Mouse (Mus musculus) adrenal gland, adult (tissue): ENCODE measurements around the gene Olfr1155.

Source experiments
- DNase-seq, 2 experiments: peaks; one replicate each; pipeline ENCODE4 v3.0.0; 2022 to 2023; ENCODE audit warnings: low spot score in 1 of 2; ENCODE audit not compliant: inconsistent age in 2 of 2

The Olfr1155 gene

DNA sequence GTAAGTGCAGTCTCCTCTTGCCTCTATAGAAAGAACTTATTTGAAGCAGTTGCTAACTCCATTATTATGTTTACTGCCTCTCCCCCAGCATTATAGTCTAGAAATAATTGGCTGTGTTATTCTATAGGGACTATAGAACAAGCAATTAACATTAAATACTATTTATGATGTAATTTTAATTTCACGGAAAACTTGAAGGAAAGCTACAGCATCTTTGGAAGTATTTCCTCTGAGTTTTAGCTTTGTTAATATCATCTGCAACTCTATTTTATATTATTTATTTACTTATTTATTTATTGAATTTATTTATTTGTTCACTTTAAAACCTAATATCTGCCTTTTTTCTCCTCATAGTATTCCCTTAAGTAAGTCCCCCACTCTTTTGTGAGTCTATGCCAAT, at the start of gene Olfr1155:
Gene Olfr1155 (minus strand): TSS at position 101 of the 400 bp plus-strand sequence.
- DNase-seq = no peak

GRCm38 (mm10) chr2:87989813-87990212, 44.9 kb upstream of the Olfr1155 start, which contains the start of gene Olfr1158:
Gene Olfr1158, plus strand, starts transcription at chr2:87990113.
- DNase-seq = no peak

- DNase-seq = no peak
Measured at GRCm38 (mm10) chr2:87974563-87974962, 29.6 kb upstream of the Olfr1155 start, which contains the start of gene Olfr74. Gene Olfr74, minus strand, starts transcription at chr2:87974663.

DNA sequence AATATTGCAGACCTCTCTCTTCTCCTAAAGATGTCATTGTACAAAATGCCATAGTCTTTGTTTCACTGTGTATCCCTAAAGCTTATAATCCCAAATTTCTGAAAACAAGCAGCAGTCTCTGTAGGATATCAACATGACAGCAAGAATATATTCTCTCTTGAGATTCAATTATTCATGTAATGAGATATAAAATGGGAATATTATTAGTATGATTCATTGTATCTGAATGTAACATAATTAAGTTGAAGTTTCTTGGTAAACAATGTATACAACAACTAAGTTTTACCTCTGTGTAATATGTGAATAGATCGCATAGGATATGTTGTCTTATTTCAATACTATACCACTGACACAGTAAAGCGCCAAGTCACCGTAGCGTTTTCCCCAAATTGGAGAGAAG, 23.3 kb upstream of the Olfr1155 start, which contains the start of gene Olfr1157:
Gene Olfr1157 (minus strand): TSS at position 101 of the 400 bp plus-strand sequence.
- no peak for DNase-seq

DNA sequence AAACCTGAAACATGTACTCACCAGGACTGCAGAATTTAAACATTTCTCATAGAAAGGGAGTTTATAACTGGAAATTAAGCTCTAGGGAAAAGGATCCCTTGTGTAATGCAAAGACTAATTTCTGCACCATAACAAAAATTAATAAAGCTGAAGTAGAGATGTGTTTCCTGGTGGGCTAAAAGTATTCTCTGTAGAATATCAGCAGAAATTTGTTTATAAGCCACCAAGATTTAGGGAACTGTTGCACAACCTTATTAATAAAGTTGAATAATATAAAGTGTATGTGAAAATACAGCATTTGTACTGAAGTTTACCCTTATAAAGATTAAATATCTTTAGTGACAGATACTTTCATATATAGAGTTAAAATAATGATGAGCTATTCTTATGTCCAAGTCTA, 8.1 kb upstream of the Olfr1155 start, which contains the start of gene Olfr1156:
Gene Olfr1156 (minus strand): TSS at position 101 of the 400 bp plus-strand sequence.
- no peak for DNase-seq

DNA sequence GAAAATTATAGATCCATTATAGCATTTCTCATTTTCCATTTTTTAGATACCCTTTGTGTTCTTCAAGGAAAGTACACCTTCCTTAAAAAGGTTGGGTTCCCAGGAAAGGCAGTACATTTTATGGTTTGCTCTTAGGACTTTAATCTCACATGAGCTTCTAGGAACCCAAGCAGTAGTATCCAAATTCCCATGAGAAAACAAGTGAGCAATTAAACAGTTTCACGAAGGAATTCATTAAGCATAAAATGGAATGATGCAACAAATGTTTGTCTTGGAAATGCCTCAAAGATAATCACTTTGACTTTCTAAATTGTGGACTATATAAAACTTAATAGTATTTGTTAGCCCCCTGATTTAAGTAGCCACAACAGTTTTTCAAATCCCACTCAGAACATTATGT, 39.9 kb downstream of the Olfr1155 start, which contains the start of gene Olfr1154:
Gene Olfr1154 (minus strand): TSS at position 101 of the 400 bp plus-strand sequence.
- DNase-seq = no peak

DNA sequence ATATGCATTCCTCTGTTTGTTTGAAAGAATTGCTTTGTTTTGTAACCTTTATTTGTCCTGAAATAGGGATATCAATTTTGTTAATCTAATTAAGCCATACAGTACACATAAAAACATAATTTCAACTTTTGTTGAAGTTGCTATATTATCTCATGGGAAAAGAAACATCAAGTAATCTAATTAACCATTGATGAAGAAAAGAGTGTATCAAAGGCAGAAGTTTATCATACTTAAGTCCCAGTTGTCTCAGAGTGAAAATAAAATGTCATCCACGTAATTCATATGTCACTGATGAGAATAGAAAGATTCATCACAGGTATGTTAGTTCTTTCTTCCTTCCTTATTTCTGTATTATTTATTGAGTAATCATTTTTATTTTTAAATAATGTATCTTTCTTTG, 50.3 kb downstream of the Olfr1155 start, which contains the start of gene Olfr1153:
Gene Olfr1153 (plus strand): TSS at position 301 of the 400 bp plus-strand sequence.
- DNase-seq = no peak
